Mouse (Mus musculus) erythroblast, embryonic 14.5 days (primary cell): ENCODE results near the gene Zfp36. TPM values are rescaled to one million over a fixed set of nuclear protein-coding genes. Genes with fewer than 3 reads are reported as not detected.

ENCODE experiments used
- H3K27me3 ChIP-seq: 2 replicates; pipeline ENCODE4 v1.6.1; 2012; ENCODE audit warnings: inconsistent platforms; ENCODE audit not compliant: control insufficient read depth
- H3K36me3 ChIP-seq: 2 replicates; pipeline ENCODE4 v1.6.1; 2012; ENCODE audit warnings: mild to moderate bottlenecking, inconsistent platforms; ENCODE audit not compliant: control insufficient read depth
- H3K4me1 ChIP-seq: 2 replicates; pipeline ENCODE4 v1.6.1; 2012; ENCODE audit warnings: inconsistent platforms; ENCODE audit not compliant: control insufficient read depth
- H3K4me3 ChIP-seq: replicated peaks from 2 replicates; pipeline ENCODE3; 2012; ENCODE audit warnings: moderate library complexity, mild to moderate bottlenecking, inconsistent platforms
- H3K9me3 ChIP-seq: 2 replicates; pipeline ENCODE4 v1.6.1; 2012; ENCODE audit warnings: low read length, inconsistent platforms, mixed read lengths; ENCODE audit not compliant: control insufficient read depth
- GATA1 ChIP-seq: IDR thresholded peaks from 2 replicates; pipeline ENCODE4 v1.6.1; 2012; ENCODE audit warnings: low read length, inconsistent platforms, mixed read lengths
- TAL1 ChIP-seq: IDR thresholded peaks from 3 replicates; pipeline ENCODE4 v1.6.1; 2012; ENCODE audit warnings: low read length, inconsistent platforms, mixed read lengths
- polyA plus RNA-seq: library from polyadenylated mRNA; stranded (reverse); fragments of >175 nt; gene quantifications from 2 replicates; pipeline ENCODE4 v1.2.3, GENCODE M21; 2012

The Zfp36 gene
- polyA plus RNA-seq, 1 experiment, result 2.3 TPM

- Histone ChIP-seq H3K9me3 (no peaks in the 10 kb centered on the region), H3K4me3 (peak overlapping the region; percentile 75), H3K36me3 (peaks cover 9% of the 10 kb centered on the region), H3K27me3 (peaks cover 5% of the 10 kb centered on the region), H3K4me1 (peaks cover 98% of the 10 kb centered on the region)
- no peak for TF ChIP-seq TAL1
- no peak for TF ChIP-seq GATA1
Observed at GRCm38 (mm10) chr7:28378769-28379651, 1.0 kb downstream of the Zfp36 start.

GRCm38 (mm10) chr7:28378066-28378690 lies 1.9 kb downstream of the Zfp36 start:
- Histone ChIP-seq H3K9me3 (no peaks in the 10 kb centered on the region), H3K36me3 (peaks cover 9% of the 10 kb centered on the region), H3K4me1 (peaks cover 97% of the 10 kb centered on the region), H3K4me3 (peak overlapping the region; percentile 75), H3K27me3 (peaks cover 5% of the 10 kb centered on the region)
- no peak for TF ChIP-seq GATA1
- no peak for TF ChIP-seq TAL1

GRCm38 (mm10) chr7:28377190-28378065 lies 2.6 kb downstream of the Zfp36 start:
- H3K4me3 ChIP-seq, result peak overlapping the region; percentile 75
- H3K9me3 ChIP-seq, result no peaks in the 10 kb centered on the region
- TF ChIP-seq TAL1, result no peak
- no peak for TF ChIP-seq GATA1
- H3K36me3 ChIP-seq, result peaks cover 9% of the 10 kb centered on the region
- H3K27me3 ChIP-seq, result peaks cover 5% of the 10 kb centered on the region
- peaks cover 97% of the 10 kb centered on the region for H3K4me1 ChIP-seq

- Histone ChIP-seq H3K27me3 (peaks cover 15% of the 10 kb centered on the region), H3K4me3 (peak overlapping the region; percentile 65), H3K9me3 (no peaks in the 10 kb centered on the region), H3K36me3 (peaks cover 9% of the 10 kb centered on the region), H3K4me1 (peaks cover 96% of the 10 kb centered on the region)
- no peak for TF ChIP-seq GATA1
- TF ChIP-seq TAL1, result no peak
Observed at GRCm38 (mm10) chr7:28376011-28376771, 3.9 kb downstream of the Zfp36 start.

GRCm38 (mm10) chr7:28375176-28375921 lies 4.7 kb downstream of the Zfp36 start:
- H3K4me1 ChIP-seq, result peaks cover 94% of the 10 kb centered on the region

GRCm38 (mm10) chr7:28374647-28375046 lies 5.4 kb downstream of the Zfp36 start:
- peaks cover 29% of the 10 kb centered on the region for H3K27me3 ChIP-seq
- peaks cover 12% of the 10 kb centered on the region for H3K36me3 ChIP-seq
- peaks cover 87% of the 10 kb centered on the region for H3K4me1 ChIP-seq
- TF ChIP-seq GATA1, result no peak
- TF ChIP-seq TAL1, result no peak
- H3K4me3 ChIP-seq, result no peak overlapping the region
- H3K9me3 ChIP-seq, result no peaks in the 10 kb centered on the region

More at GRCm38 (mm10) chr7:28375176-28375921, 4.7 kb downstream of the Zfp36 start:
- peaks cover 23% of the 10 kb centered on the region for H3K27me3 ChIP-seq
- H3K36me3 ChIP-seq, result peaks cover 9% of the 10 kb centered on the region
- peak overlapping the region; percentile 65 for H3K4me3 ChIP-seq
- no peaks in the 10 kb centered on the region for H3K9me3 ChIP-seq
- no peak for TF ChIP-seq TAL1
- TF ChIP-seq GATA1, result no peak

- TF ChIP-seq TAL1 (no peak), GATA1 (no peak)
- Histone ChIP-seq H3K4me1 (peaks cover 81% of the 10 kb centered on the region), H3K36me3 (peaks cover 12% of the 10 kb centered on the region), H3K4me3 (no peak overlapping the region), H3K27me3 (peaks cover 29% of the 10 kb centered on the region), H3K9me3 (no peaks in the 10 kb centered on the region)
Observed at GRCm38 (mm10) chr7:28373891-28374495, 6.1 kb downstream of the Zfp36 start.
